ENCODE assay signal across 8 mouse cellular contexts in the genomic region with DNA sequence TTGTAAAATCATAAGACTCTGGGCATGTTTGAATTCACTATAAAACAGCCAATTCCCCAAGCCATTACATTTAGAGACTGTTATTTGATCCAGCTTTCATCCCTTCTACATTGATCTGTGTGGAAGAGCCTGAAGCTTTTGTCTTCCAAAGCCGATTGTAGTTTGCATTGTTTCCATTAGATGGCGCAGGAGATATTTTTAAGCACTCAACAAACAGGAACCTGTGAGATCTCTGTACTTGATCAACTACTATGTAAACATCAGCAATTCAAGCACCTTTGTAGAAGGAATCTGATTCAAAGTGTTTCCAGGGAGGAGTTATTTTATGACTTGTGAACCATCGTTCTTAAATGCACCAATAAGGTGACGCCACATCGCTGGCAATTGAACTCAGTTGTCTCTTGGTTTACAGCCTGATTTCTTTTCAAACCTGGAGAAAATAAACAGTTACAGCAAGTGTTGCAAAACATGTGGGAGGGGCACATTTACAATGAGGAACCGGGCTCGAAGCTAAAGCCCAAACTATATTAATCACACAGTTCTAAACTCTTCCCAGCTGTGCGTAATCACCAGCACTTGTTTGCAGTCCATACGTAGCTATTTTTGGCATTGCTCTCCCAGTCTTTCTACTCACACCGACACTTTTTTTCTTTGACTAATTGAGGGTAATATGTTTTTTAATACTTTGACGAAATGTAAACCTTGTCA.
DNase-seq lines count a peak whose midpoint lies in the region; ATAC-seq and TF ChIP-seq lines count a peak whose summit lies in the region.

No protein-coding gene starts in this region.

- H3K4me1 ChIP-seq in forebrain, postnatal 0 days (ENCODE audit: insufficient read depth) = no peaks in the 10 kb centered on the region
- H3K4me1 ChIP-seq in intestine, embryonic 16.5 days (ENCODE audit: control insufficient read depth, insufficient read depth, low read length) = no peaks in the 10 kb centered on the region
- H3K4me1 ChIP-seq in midbrain, embryonic 16.5 days (ENCODE audit: control insufficient read depth, insufficient read depth, low read length) = no peaks in the 10 kb centered on the region

- no peak overlapping the region for H3K27ac ChIP-seq in forebrain, postnatal 0 days (ENCODE audit: low read depth, low read length)
- no peak overlapping the region for H3K27ac ChIP-seq in intestine, embryonic 16.5 days (ENCODE audit: low read length)
- H3K27ac ChIP-seq in midbrain, embryonic 16.5 days (ENCODE audit: low read length) = no peak overlapping the region

- no peak overlapping the region for H3K4me3 ChIP-seq in forebrain, postnatal 0 days (ENCODE audit: low read depth, low read length)
- H3K4me3 ChIP-seq in intestine, embryonic 16.5 days (ENCODE audit: low read length) = no peak overlapping the region
- H3K4me3 ChIP-seq in midbrain, embryonic 16.5 days (ENCODE audit: low read depth, low read length) = no peak overlapping the region

- no peak overlapping the region for H3K9ac ChIP-seq in forebrain, postnatal 0 days
- H3K9ac ChIP-seq in intestine, embryonic 16.5 days (ENCODE audit: low read depth, low read length) = no peak overlapping the region
- no peak overlapping the region for H3K9ac ChIP-seq in midbrain, embryonic 16.5 days (ENCODE audit: low read depth, low read length)

- H3K4me2 ChIP-seq in forebrain, postnatal 0 days (ENCODE audit: low read depth) = no peak overlapping the region
- no peak overlapping the region; the same call in 1 of the 2 replicates for H3K4me2 ChIP-seq in intestine, embryonic 16.5 days (ENCODE audit: low read depth, low read length)
- H3K4me2 ChIP-seq in midbrain, embryonic 16.5 days (ENCODE audit: low read length) = no peak overlapping the region

- peak; percentile 87 for ATAC-seq in forebrain, postnatal 0 days
- peak; percentile 85 for ATAC-seq in intestine, embryonic 16.5 days
- peak; percentile 91 for ATAC-seq in midbrain, embryonic 16.5 days
- no peak for ATAC-seq in monocyte, adult 5-6 weeks (replicated peaks; ENCODE audit: insufficient number of reproducible peaks, low FRiP score, low TSS enrichment, poor library complexity, severe bottlenecking)

- intact Hi-C loops in left cerebral cortex, postnatal 10 days (cut with DNase I) = loop anchor here (2.0 kb wide), 1 partner anchor 885 kb away; no protein-coding TSS in a partner anchor

- H3K9me3 ChIP-seq in forebrain, postnatal 0 days (ENCODE audit: low read length) = no peaks in the 10 kb centered on the region
- no peaks in the 10 kb centered on the region for H3K9me3 ChIP-seq in intestine, embryonic 16.5 days (ENCODE audit: control insufficient read depth, low read length)
- H3K9me3 ChIP-seq in midbrain, embryonic 16.5 days (replicated peaks; ENCODE audit: control insufficient read depth, low read length, poor library complexity, severe bottlenecking) = no peaks in the 10 kb centered on the region

- peak; percentile 53 for DNase-seq in thymus, postnatal 0 days (ENCODE audit: low spot score)
- DNase-seq in thymus, adult 18-20 months = no peak
- peak; percentile 0 for DNase-seq in c-Kit-positive CD71-positive TER-119-negative erythroid progenitor cells, embryonic 14.5 days (ENCODE audit: low read depth)
- peak; percentile 91 for DNase-seq in forebrain, postnatal 0 days
- DNase-seq in left cerebral cortex, postnatal 10 days (ENCODE audit: extremely low spot score in 1 of 2, low spot score in 2 of 2) = peak; percentile 14 to 64

- TF ChIP-seq CTCF in forebrain, postnatal 0 days (IDR thresholded peaks at IDR 0.05; ENCODE audit: low read depth) = peak; percentile 81

- WGBS in forebrain, postnatal 0 days = 50% methylated on average over 11 of the region's 11 CpGs
- 31% methylated on average over 11 of the region's 11 CpGs for WGBS in intestine, embryonic 16.5 days
- 58% methylated on average over 11 of the region's 11 CpGs for WGBS in midbrain, embryonic 16.5 days

- H3K27me3 ChIP-seq in forebrain, postnatal 0 days (ENCODE audit: insufficient read depth, low read length) = no peaks in the 10 kb centered on the region
- no peaks in the 10 kb centered on the region for H3K27me3 ChIP-seq in intestine, embryonic 16.5 days (replicated peaks; ENCODE audit: control insufficient read depth, insufficient read depth, low read length)
- no peaks in the 10 kb centered on the region for H3K27me3 ChIP-seq in midbrain, embryonic 16.5 days (ENCODE audit: control insufficient read depth, insufficient read depth, low read depth, low read length)

- no peaks in the 10 kb centered on the region for H3K36me3 ChIP-seq in forebrain, postnatal 0 days (ENCODE audit: insufficient read depth)
- no peaks in the 10 kb centered on the region for H3K36me3 ChIP-seq in intestine, embryonic 16.5 days (ENCODE audit: control insufficient read depth, insufficient read depth, low read length)
- H3K36me3 ChIP-seq in midbrain, embryonic 16.5 days (ENCODE audit: control insufficient read depth, insufficient read depth, low read length) = no peaks in the 10 kb centered on the region

Comparison
In these comparisons a context has a peak if more than half of its experiments do, and no peak if none do; other contexts are left out.
1. DNase-seq: peak in thymus, postnatal 0 days (single experiment), c-Kit-positive CD71-positive TER-119-negative erythroid progenitor cells, embryonic 14.5 days (single experiment), forebrain, postnatal 0 days (single experiment) and left cerebral cortex, postnatal 10 days (2 of 2); none in thymus, adult 18-20 months (0 of 2).